Mouse (Mus musculus): ENCODE data around the gene Cse1l. TPM values are rescaled to one million over a fixed set of nuclear protein-coding genes. Genes with fewer than 3 reads are reported as not detected.

Gene Cse1l
- polyA plus RNA-seq, 2 experiments: 69.8 to 108 TPM

DNA sequence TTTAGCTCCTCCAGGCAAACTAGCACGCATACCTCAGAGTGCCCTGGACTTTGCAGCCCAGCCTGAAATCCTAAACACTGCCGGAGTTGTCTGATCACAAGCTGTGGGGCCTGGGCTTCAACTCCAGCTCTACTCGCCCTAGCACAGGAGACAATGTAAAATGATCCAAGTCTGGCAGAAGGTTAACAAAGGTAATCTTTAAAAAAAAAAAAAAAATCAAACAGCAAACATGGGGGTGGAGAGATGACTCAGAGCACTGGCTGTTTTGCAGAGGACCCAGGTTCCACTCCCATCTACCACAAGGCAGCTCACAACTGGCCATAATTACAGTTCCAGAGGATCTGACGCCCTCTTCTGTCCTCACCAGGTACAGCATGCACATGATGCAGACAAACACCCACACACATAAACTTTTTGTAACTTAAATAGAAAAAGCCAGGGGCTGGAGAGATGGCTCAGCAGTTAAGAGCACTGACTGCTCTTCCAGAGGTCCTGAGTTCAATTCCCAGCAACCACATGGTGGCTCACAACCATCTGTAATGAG is 77.6 kb downstream of the Cse1l start:
- H3K9me3 ChIP-seq (ENCODE audit: control insufficient read depth, low read length): no peaks in the 10 kb centered on the region
- no peak for ATAC-seq (ENCODE audit: low FRiP score, low read depth)

DNA sequence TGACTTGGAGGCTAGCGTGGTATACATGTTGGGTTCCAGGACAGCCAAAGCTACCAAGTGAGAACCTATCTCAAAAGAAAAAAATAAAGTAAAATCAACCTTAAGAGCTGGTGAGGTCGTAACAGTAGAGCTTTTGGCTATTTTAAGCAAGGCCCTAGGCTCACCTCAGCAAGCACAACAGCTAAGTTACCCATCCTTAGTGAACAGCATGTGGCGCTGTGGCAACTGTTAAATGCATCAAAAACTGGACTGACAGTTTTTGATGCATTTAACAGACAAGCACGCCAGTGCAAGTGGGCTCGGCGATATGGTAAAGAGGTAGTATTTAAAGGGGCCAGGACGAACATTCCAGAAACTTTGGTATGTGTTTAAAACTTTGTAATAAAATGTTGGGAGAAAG is 85.0 kb downstream of the Cse1l start:
- Histone ChIP-seq H3K9ac (ENCODE audit: low read depth, low read length, severe bottlenecking) (no peak overlapping the region), H3K4me2 (replicated peaks; ENCODE audit: low read depth, low read length, severe bottlenecking) (peak overlapping the region; percentile 34; the same call in 1 of the 2 replicates), H3K36me3 (ENCODE audit: control insufficient read depth, insufficient read depth, low read length) (no peaks in the 10 kb centered on the region), H3K4me1 (ENCODE audit: control insufficient read depth, insufficient read depth, low read length) (peaks cover 42% of the 10 kb centered on the region), H3K27me3 (ENCODE audit: control insufficient read depth, insufficient read depth, low read length) (no peaks in the 10 kb centered on the region), H3K27ac (replicated peaks; ENCODE audit: low read depth, low read length) (peak overlapping the region; percentile 53), H3K4me3 (replicated peaks; ENCODE audit: low read length) (no peak overlapping the region), H3K9me3 (ENCODE audit: control insufficient read depth, low read length) (no peaks in the 10 kb centered on the region)
- ATAC-seq (ENCODE audit: low FRiP score, low read depth) (no peak), DNase-seq (ENCODE audit: low spot score) (peak; percentile 51)
- WGBS: 33% methylated on average over 7 of the region's 7 CpGs
- no peak for TF ChIP-seq POLR2A (IDR thresholded peaks at IDR 0.05; ENCODE audit: borderline replicate concordance, extremely low read depth, insufficient read depth, insufficient read length)

More for the DNA sequence above, 77.6 kb downstream of the Cse1l start:
- H3K4me1 ChIP-seq (ENCODE audit: control insufficient read depth, insufficient read depth, low read length): no peaks in the 10 kb centered on the region
- H3K36me3 ChIP-seq (ENCODE audit: control insufficient read depth, insufficient read depth, low read length): no peaks in the 10 kb centered on the region
- 74% methylated on average over 4 of the region's 4 CpGs for WGBS
- H3K9ac ChIP-seq (ENCODE audit: low read depth, low read length, severe bottlenecking): no peak overlapping the region
- no peak for DNase-seq (ENCODE audit: low spot score)
- H3K27ac ChIP-seq (replicated peaks; ENCODE audit: low read depth, low read length): no peak overlapping the region
- no peak overlapping the region for H3K4me2 ChIP-seq (replicated peaks; ENCODE audit: low read depth, low read length, severe bottlenecking)
- no peak for TF ChIP-seq POLR2A (IDR thresholded peaks at IDR 0.05; ENCODE audit: borderline replicate concordance, extremely low read depth, insufficient read depth, insufficient read length)
- no peaks in the 10 kb centered on the region for H3K27me3 ChIP-seq (ENCODE audit: control insufficient read depth, insufficient read depth, low read length)
- H3K4me3 ChIP-seq (replicated peaks; ENCODE audit: low read length): no peak overlapping the region

DNA sequence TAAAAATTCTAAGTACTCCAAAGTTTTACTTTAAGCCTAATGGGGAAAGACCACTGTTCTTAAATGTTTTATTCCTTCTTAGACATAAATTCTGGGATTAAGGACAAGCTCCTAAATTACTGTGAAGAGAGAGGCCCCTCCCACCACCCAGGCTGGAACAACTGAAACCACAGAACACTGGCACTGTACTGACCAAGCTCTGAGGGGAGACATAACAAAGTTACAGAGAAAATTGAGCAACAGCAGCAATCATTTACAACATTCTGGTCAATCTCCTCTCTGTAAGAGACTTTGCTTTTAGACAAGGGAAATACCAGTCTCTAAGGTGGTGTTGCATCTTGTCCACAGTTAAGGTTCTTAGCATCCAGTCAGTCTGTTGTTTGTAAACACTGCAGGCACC is 86.1 kb downstream of the Cse1l start:
- Histone ChIP-seq H3K36me3 (ENCODE audit: control insufficient read depth, insufficient read depth, low read length) (no peaks in the 10 kb centered on the region), H3K9me3 (ENCODE audit: control insufficient read depth, low read length) (no peaks in the 10 kb centered on the region), H3K4me1 (ENCODE audit: control insufficient read depth, insufficient read depth, low read length) (peaks cover 45% of the 10 kb centered on the region), H3K4me3 (replicated peaks; ENCODE audit: low read length) (no peak overlapping the region), H3K27ac (replicated peaks; ENCODE audit: low read depth, low read length) (0 out of 2 replicates have a peak overlapping the region, but pooled peaks have one; percentile 53), H3K4me2 (replicated peaks; ENCODE audit: low read depth, low read length, severe bottlenecking) (no peak overlapping the region), H3K27me3 (ENCODE audit: control insufficient read depth, insufficient read depth, low read length) (no peaks in the 10 kb centered on the region), H3K9ac (ENCODE audit: low read depth, low read length, severe bottlenecking) (no peak overlapping the region)
- TF ChIP-seq POLR2A (IDR thresholded peaks at IDR 0.05; ENCODE audit: borderline replicate concordance, extremely low read depth, insufficient read depth, insufficient read length): no peak
- ATAC-seq (ENCODE audit: low FRiP score, low read depth) (no peak), DNase-seq (ENCODE audit: low spot score) (no peak)

DNA sequence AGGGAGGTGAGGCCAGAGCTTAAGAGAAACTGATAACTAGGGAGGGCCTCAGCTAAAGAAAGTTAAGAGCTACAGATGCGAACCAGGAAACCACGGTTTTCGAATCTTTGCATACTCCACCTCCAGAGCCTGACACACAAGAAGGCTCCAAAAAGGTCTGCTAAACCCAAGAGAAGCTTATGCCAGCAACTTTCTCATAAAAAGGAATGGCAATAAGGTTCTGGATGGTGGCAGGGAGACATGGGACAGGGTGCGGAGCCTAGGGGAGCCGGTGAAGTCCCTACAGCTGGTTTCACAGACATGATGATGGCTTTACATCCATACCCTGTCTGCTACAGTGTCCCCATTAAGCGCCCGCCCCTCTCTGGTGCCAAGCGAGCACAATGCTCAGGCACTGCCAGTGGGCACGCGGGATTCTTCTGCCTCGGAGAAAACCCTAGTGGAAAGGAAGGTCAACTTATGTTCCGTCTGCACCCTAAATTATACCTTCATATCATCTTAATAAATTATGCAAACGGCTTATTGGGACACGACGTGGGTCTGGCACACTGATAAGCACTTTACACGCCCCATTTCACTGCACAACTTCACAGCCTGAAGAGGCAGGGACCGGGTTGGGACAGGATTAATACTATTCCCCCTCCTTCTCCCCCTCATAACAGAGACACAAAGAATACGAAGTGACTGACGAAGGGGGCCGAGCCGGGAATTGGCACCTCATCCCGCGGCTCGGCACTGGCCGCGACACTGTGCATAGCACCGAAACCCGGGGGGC is 89.4 kb downstream of the Cse1l start:
- H3K4me3 ChIP-seq (replicated peaks; ENCODE audit: low read length): peak overlapping the region; percentile 97
- no peak for TF ChIP-seq POLR2A (IDR thresholded peaks at IDR 0.05; ENCODE audit: borderline replicate concordance, extremely low read depth, insufficient read depth, insufficient read length)
- no peaks in the 10 kb centered on the region for H3K27me3 ChIP-seq (ENCODE audit: control insufficient read depth, insufficient read depth, low read length)
- H3K27ac ChIP-seq (replicated peaks; ENCODE audit: low read depth, low read length): peak overlapping the region; percentile 99
- H3K9ac ChIP-seq (ENCODE audit: low read depth, low read length, severe bottlenecking): peak overlapping the region; percentile 98
- peaks cover 45% of the 10 kb centered on the region for H3K4me1 ChIP-seq (ENCODE audit: control insufficient read depth, insufficient read depth, low read length)
- H3K4me2 ChIP-seq (replicated peaks; ENCODE audit: low read depth, low read length, severe bottlenecking): peak overlapping the region; percentile 87
- no peaks in the 10 kb centered on the region for H3K9me3 ChIP-seq (ENCODE audit: control insufficient read depth, low read length)
- 1% methylated on average over 26 of the region's 28 CpGs for WGBS
- H3K36me3 ChIP-seq (ENCODE audit: control insufficient read depth, insufficient read depth, low read length): no peaks in the 10 kb centered on the region
- peak; percentile 18 for DNase-seq (ENCODE audit: low spot score)
- ATAC-seq (ENCODE audit: low FRiP score, low read depth): no peak

Other genes with a start within 250 kb of the Cse1l start
- 27.9 and 38.5 TPM in 2 replicates for gene Prex1, start 192.2 kb upstream of the Cse1l start, polyA plus RNA-seq (2012; rRNA removed)
- gene Prex1, start 192.2 kb upstream of the Cse1l start, polyA plus RNA-seq (2014; fragmentation: Nextera tagmentation; extraction: Ambion mirVana): 20.1 and 21.1 TPM in 2 replicates
- gene Trp53rkb, start 113.5 kb upstream of the Cse1l start, polyA plus RNA-seq (2012; rRNA removed): 7.7 and 10.3 TPM in 2 replicates
- gene Trp53rkb, start 113.5 kb upstream of the Cse1l start, polyA plus RNA-seq (2014; fragmentation: Nextera tagmentation; extraction: Ambion mirVana): 8.0 and 10.8 TPM in 2 replicates
- 10.5 and 11.3 TPM in 2 replicates for gene Arfgef2, start 100.5 kb upstream of the Cse1l start, polyA plus RNA-seq (2012; rRNA removed)
- gene Arfgef2, start 100.5 kb upstream of the Cse1l start, polyA plus RNA-seq (2014; fragmentation: Nextera tagmentation; extraction: Ambion mirVana): 6.1 and 6.9 TPM in 2 replicates
- gene Stau1, start 90.3 kb downstream of the Cse1l start, polyA plus RNA-seq (2012; rRNA removed): 64.0 and 71.4 TPM in 2 replicates
- 88.8 and 96.5 TPM in 2 replicates for gene Stau1, start 90.3 kb downstream of the Cse1l start, polyA plus RNA-seq (2014; fragmentation: Nextera tagmentation; extraction: Ambion mirVana)
- 45.2 and 50.2 TPM in 2 replicates for gene Ddx27, start 109.2 kb downstream of the Cse1l start, polyA plus RNA-seq (2012; rRNA removed)
- 36.5 and 39.2 TPM in 2 replicates for gene Ddx27, start 109.2 kb downstream of the Cse1l start, polyA plus RNA-seq (2014; fragmentation: Nextera tagmentation; extraction: Ambion mirVana)
- gene Znfx1, start 157.0 kb downstream of the Cse1l start, polyA plus RNA-seq (2012; rRNA removed): 10.6 and 11.9 TPM in 2 replicates
- 7.8 and 9.5 TPM in 2 replicates for gene Znfx1, start 157.0 kb downstream of the Cse1l start, polyA plus RNA-seq (2014; fragmentation: Nextera tagmentation; extraction: Ambion mirVana)

Measured in limb, embryonic 14.5 days (tissue).